Mouse (Mus musculus): ENCODE measurements at regions not wholly inside any gene's neighbourhood (a gene's known extent, or its start where the extent isn't known, plus 50 kb on each side); places are given as distances from the start of the nearest gene placed in this dataset.

DNA sequence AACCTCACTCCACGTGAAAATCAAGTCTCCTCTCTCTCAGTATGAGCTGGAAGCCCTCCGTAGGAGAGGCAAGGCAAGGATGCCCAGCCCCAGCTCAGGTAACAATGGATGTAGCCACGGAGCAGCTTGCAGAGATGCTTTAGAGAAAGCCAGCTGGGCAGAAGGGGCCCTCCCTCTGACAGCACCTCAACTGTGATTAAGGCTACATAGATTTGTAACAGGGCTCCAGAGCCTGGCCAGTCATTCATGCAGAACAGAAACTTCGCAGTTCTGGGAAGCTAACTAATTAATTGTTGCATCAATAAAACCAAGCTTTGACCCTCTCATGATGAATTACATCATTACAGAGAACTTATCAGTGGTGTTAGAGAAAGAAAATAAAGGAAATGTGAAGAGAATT, 480.8 kb downstream of the Grin2a start:
- DNase-seq (ENCODE audit: low read depth, low spot score), result no peak
